Mouse (Mus musculus): ENCODE measurements around the gene Ky. TPM values are rescaled to one million over a fixed set of nuclear protein-coding genes. Genes with fewer than 3 reads are reported as not detected.

Ky gene
- polyA plus RNA-seq, 1 experiment from 2014 or later: 0.30 TPM

DNA sequence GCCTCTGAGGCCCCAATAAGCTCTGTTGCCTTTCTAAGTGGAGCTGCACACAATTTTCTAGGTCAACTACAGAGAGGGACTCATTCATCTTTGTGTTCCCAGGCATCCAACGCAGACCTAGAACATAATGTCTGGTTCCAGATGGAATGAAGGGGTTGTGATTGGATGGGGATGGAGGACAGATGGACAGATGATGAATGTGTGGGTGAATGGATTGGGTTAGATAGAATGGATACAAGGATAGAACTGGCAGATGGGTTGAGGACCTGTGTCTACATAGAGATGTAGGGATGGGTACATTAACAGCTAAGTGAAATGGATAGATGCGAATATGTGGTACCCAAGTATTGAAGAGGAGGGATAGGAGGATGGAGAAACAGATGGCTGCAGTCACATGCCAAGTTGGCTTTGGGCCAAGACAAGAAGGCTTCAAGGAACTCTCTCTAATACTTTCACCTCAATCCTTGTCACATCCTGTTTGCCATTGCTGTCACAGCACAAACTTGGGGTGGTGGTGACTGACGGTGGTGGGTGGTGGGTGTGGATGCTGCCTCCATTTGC, 9.0 kb upstream of the Ky start:
- no peaks in the 10 kb centered on the region for H3K27me3 ChIP-seq (ENCODE audit: insufficient read depth, low read length)

DNA sequence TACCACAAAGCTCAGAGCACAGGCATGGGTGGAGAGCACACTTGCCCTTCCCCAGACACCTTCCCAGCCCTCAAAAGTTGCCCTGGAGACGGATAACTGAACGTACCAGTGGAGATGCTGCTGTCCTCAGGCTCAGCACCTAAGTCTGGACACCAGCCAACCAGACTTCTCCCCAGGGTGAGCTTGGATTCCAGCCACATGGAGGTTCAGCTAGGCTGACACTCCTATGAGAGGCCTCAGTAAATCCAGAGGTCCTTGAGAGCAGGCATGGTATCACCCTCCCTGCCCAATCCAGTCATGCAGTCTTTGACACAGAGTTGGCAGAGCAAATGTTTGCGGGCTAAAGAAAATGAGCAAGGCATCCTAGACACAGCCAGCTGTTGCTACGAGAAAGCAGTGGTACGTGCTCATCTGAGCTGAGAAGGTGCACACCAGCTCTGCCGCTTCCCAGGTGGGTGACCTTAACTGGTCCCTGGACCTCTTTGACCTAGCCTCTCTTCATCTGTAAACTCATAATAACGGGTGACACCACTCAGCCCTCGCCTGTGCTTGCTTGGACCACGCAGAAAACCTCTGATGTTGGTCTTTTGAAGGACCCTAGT, 8.4 kb upstream of the Ky start:
- DNase-seq: no peak
- WGBS: 66% methylated on average over 9 of the region's 9 CpGs

More for the DNA sequence above, 9.0 kb upstream of the Ky start:
- no peak overlapping the region for H3K4me3 ChIP-seq (ENCODE audit: low read depth, low read length)
- WGBS: 67% methylated on average over 3 of the region's 3 CpGs
- H3K27ac ChIP-seq (ENCODE audit: low read depth): no peak overlapping the region
- no peak for TF ChIP-seq CTCF (IDR thresholded peaks at IDR 0.05; ENCODE audit: low read depth)
- peak; percentile 23 for DNase-seq
- H3K9me3 ChIP-seq (ENCODE audit: low read depth, low read length): no peaks in the 10 kb centered on the region
- ATAC-seq (ENCODE audit: insufficient read depth): no peak
- no peaks in the 10 kb centered on the region for H3K4me1 ChIP-seq (ENCODE audit: insufficient read depth)
- no peak overlapping the region for H3K4me2 ChIP-seq
- no peaks in the 10 kb centered on the region for H3K36me3 ChIP-seq (ENCODE audit: insufficient read depth)
- H3K9ac ChIP-seq: no peak overlapping the region

DNA sequence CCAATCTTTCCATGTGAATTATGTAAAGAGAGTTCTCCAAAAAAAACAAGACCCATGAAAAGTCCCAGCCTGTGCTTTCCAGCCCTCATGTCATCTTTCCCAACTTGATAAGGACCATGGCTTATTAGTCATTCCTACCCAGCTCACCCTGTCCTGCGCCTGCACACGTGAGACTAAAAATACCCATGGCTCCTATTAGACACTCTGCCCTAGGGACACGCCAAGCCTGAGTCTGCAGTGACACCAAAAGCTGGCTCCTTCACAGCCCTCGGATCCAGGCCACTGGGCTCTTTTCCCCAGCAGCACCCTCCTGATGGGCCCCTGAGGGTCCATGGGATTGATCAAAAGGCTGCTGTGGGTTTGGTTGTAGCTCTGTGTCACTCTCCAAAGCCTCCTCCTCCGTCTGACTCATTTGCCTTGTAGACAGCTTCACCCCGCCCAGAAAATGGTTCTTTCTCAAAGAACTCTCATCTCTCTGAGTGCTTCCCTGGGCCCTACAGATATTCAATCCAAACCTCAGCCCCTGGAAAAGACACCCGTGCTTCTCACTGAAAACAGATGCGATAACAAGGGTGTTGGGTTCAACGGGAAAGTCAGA, 7.6 kb upstream of the Ky start:
- Histone ChIP-seq H3K27me3 (ENCODE audit: insufficient read depth, low read length) (no peaks in the 10 kb centered on the region), H3K9me3 (ENCODE audit: low read depth, low read length) (no peaks in the 10 kb centered on the region), H3K4me1 (ENCODE audit: insufficient read depth) (no peaks in the 10 kb centered on the region), H3K27ac (ENCODE audit: low read depth) (no peak overlapping the region), H3K4me2 (no peak overlapping the region), H3K9ac (no peak overlapping the region), H3K36me3 (ENCODE audit: insufficient read depth) (no peaks in the 10 kb centered on the region), H3K4me3 (ENCODE audit: low read depth, low read length) (no peak overlapping the region)
- DNase-seq (no peak), ATAC-seq (ENCODE audit: insufficient read depth) (no peak)
- 76% methylated on average over 9 of the region's 9 CpGs for WGBS
- no peak for TF ChIP-seq CTCF (IDR thresholded peaks at IDR 0.05; ENCODE audit: low read depth)

More for the DNA sequence above, 8.4 kb upstream of the Ky start:
- no peaks in the 10 kb centered on the region for H3K4me1 ChIP-seq (ENCODE audit: insufficient read depth)
- no peak overlapping the region for H3K4me3 ChIP-seq (ENCODE audit: low read depth, low read length)
- H3K27me3 ChIP-seq (ENCODE audit: insufficient read depth, low read length): no peaks in the 10 kb centered on the region
- no peak for ATAC-seq (ENCODE audit: insufficient read depth)
- H3K36me3 ChIP-seq (ENCODE audit: insufficient read depth): no peaks in the 10 kb centered on the region
- no peak overlapping the region for H3K4me2 ChIP-seq
- H3K9me3 ChIP-seq (ENCODE audit: low read depth, low read length): no peaks in the 10 kb centered on the region
- TF ChIP-seq CTCF (IDR thresholded peaks at IDR 0.05; ENCODE audit: low read depth): no peak
- H3K9ac ChIP-seq: no peak overlapping the region
- H3K27ac ChIP-seq (ENCODE audit: low read depth): no peak overlapping the region

- H3K9ac ChIP-seq: no peak overlapping the region
- H3K27me3 ChIP-seq (ENCODE audit: insufficient read depth, low read length): no peaks in the 10 kb centered on the region
- H3K4me3 ChIP-seq (ENCODE audit: low read depth, low read length): no peak overlapping the region
- no peak overlapping the region for H3K27ac ChIP-seq (ENCODE audit: low read depth)
- 86% methylated on average over 6 of the region's 6 CpGs for WGBS
- no peaks in the 10 kb centered on the region for H3K4me1 ChIP-seq (ENCODE audit: insufficient read depth)
- DNase-seq: no peak
- ATAC-seq (ENCODE audit: insufficient read depth): no peak
- TF ChIP-seq CTCF (IDR thresholded peaks at IDR 0.05; ENCODE audit: low read depth): no peak
- no peaks in the 10 kb centered on the region for H3K9me3 ChIP-seq (ENCODE audit: low read depth, low read length)
- no peaks in the 10 kb centered on the region for H3K36me3 ChIP-seq (ENCODE audit: insufficient read depth)
- H3K4me2 ChIP-seq: no peak overlapping the region
Measured at GRCm38 (mm10) chr9:102498701-102499100, 6.8 kb upstream of the Ky start.

GRCm38 (mm10) chr9:102499266-102499665, 6.3 kb upstream of the Ky start:
- DNase-seq: no peak
- Histone ChIP-seq H3K4me1 (ENCODE audit: insufficient read depth) (no peaks in the 10 kb centered on the region), H3K4me2 (no peak overlapping the region), H3K27ac (ENCODE audit: low read depth) (no peak overlapping the region), H3K4me3 (ENCODE audit: low read depth, low read length) (no peak overlapping the region), H3K9me3 (ENCODE audit: low read depth, low read length) (no peaks in the 10 kb centered on the region), H3K9ac (no peak overlapping the region), H3K36me3 (ENCODE audit: insufficient read depth) (no peaks in the 10 kb centered on the region), H3K27me3 (ENCODE audit: insufficient read depth, low read length) (0 out of 2 replicates have a peak, but pooled peaks cover 5% of the 10 kb centered on the region)
- ATAC-seq (ENCODE audit: insufficient read depth): no peak
- no peak for TF ChIP-seq CTCF (IDR thresholded peaks at IDR 0.05; ENCODE audit: low read depth)
- 86% methylated on average over 4 of the region's 4 CpGs for WGBS

- Histone ChIP-seq H3K9ac (no peak overlapping the region), H3K4me3 (ENCODE audit: low read depth, low read length) (no peak overlapping the region), H3K27me3 (ENCODE audit: insufficient read depth, low read length) (0 out of 2 replicates have a peak, but pooled peaks cover 6% of the 10 kb centered on the region), H3K4me1 (ENCODE audit: insufficient read depth) (no peaks in the 10 kb centered on the region), H3K4me2 (no peak overlapping the region), H3K27ac (ENCODE audit: low read depth) (no peak overlapping the region), H3K9me3 (ENCODE audit: low read depth, low read length) (no peaks in the 10 kb centered on the region), H3K36me3 (ENCODE audit: insufficient read depth) (no peaks in the 10 kb centered on the region)
- TF ChIP-seq CTCF (IDR thresholded peaks at IDR 0.05; ENCODE audit: low read depth): no peak
- DNase-seq (no peak), ATAC-seq (ENCODE audit: insufficient read depth) (no peak)
Measured at GRCm38 (mm10) chr9:102499746-102500145, 5.8 kb upstream of the Ky start.

DNA sequence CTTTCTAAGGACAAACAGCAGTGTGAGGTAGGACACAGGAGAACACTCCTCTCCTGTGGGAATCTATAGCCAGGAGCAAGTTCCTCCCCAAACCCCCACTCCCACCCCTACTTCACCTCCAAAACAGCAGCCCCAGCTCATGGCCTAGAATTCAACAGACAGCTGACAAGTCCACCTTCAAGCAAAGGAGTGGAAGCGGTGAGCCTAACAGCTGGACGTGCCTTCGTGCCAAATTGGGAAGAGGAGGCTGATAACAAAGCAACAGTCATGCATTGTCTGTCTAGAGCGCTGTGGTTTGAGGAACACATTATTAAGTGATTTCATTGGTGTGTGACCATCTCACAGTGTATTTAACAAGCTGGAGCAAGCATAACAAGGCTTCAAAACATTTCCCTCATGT, 4.4 kb upstream of the Ky start:
- Histone ChIP-seq H3K4me2 (no peak overlapping the region), H3K27me3 (ENCODE audit: insufficient read depth, low read length) (peaks cover 13% of the 10 kb centered on the region), H3K4me1 (ENCODE audit: insufficient read depth) (no peaks in the 10 kb centered on the region), H3K9me3 (ENCODE audit: low read depth, low read length) (no peaks in the 10 kb centered on the region), H3K4me3 (ENCODE audit: low read depth, low read length) (no peak overlapping the region), H3K9ac (no peak overlapping the region), H3K36me3 (ENCODE audit: insufficient read depth) (no peaks in the 10 kb centered on the region), H3K27ac (ENCODE audit: low read depth) (no peak overlapping the region)
- WGBS: 54% methylated on average over 4 of the region's 4 CpGs
- DNase-seq (no peak), ATAC-seq (ENCODE audit: insufficient read depth) (no peak)
- TF ChIP-seq CTCF (IDR thresholded peaks at IDR 0.05; ENCODE audit: low read depth): no peak
